Mouse (Mus musculus): ENCODE measurements around the gene Rflna. TPM values are rescaled to one million over a fixed set of nuclear protein-coding genes. Genes with fewer than 3 reads are reported as not detected.

Rflna gene
- polyA plus RNA-seq, 1 experiment from 2014 or later, result 8.6 TPM

DNA sequence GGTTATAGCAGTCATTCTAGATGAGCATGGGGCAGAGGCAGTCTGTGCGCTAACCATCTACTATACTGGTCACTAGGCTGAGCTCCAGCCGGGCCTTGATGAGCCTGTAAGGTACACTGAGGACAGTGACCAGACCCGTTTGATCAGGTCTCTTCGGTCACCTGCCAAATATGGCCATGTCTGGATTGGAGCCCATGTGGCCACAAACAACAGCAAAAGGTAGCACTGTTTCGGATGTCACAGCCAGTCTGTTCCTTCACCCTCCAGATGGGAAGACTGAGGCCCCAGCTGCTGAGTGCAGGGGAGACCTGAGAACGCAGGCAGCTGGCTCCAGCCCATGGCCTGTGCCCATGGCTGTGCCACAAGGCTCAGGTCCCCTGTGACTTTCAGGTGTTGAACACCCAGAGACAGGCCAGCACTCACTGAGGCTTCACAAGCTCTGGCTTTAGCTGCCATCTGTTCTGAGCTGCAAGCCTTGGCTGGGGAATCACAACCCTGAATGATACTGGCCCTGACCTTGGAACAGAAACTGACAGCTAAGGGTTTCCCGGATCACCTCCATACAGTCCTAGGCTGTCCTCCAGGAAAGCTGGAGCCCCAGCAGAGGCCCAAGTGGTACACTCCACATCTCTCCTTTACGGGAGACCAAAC, 36.5 kb downstream of the Rflna start:
- Histone ChIP-seq H3K27me3 (ENCODE audit: control insufficient read depth, insufficient read depth, low read length) (no peaks in the 10 kb centered on the region), H3K4me3 (ENCODE audit: low read depth, low read length) (no peak overlapping the region), H3K4me1 (ENCODE audit: control insufficient read depth, insufficient read depth, low read length) (no peaks in the 10 kb centered on the region), H3K36me3 (ENCODE audit: control insufficient read depth, insufficient read depth, low read length) (peaks cover 21% of the 10 kb centered on the region), H3K27ac (ENCODE audit: low read depth, low read length) (no peak overlapping the region), H3K4me2 (ENCODE audit: low read depth) (no peak overlapping the region), H3K9ac (ENCODE audit: low read length) (no peak overlapping the region), H3K9me3 (ENCODE audit: control insufficient read depth, low read length) (no peaks in the 10 kb centered on the region)
- ATAC-seq (ENCODE audit: insufficient read depth, low FRiP score, low TSS enrichment) (no peak), DNase-seq (ENCODE audit: low spot score) (no peak)
- 93% methylated on average over 8 of the region's 8 CpGs for WGBS

DNA sequence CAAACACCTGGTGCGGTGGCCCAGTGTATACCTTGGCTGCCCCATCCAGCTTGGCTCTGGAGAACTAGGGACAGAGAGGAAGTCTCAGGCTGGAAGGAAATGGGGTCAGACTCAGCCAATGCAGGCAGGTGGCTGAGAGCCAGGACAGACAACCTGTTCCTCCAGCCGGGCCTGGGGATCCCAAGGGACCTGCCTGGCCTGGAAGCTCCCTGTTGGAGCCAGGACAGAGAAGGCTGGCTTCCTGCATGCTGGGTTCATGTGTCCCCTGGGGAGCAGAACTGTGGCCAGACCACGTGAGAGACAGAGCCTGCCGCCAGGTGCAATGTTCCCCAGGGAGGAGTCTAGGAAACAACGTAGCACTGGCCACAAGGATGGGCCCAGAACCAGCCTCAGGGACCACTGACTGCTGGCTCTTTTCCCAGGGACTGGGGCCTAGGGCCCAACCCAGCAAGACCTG, 37.1 kb downstream of the Rflna start:
- ATAC-seq (ENCODE audit: insufficient read depth, low FRiP score, low TSS enrichment) (no peak), DNase-seq (ENCODE audit: low spot score) (no peak)
- no peaks in the 10 kb centered on the region for H3K4me1 ChIP-seq (ENCODE audit: control insufficient read depth, insufficient read depth, low read length)
- WGBS, result 84% methylated on average over 5 of the region's 5 CpGs
- H3K4me3 ChIP-seq (ENCODE audit: low read depth, low read length), result no peak overlapping the region
- H3K4me2 ChIP-seq (ENCODE audit: low read depth), result no peak overlapping the region
- H3K9me3 ChIP-seq (ENCODE audit: control insufficient read depth, low read length), result no peaks in the 10 kb centered on the region
- no peaks in the 10 kb centered on the region for H3K27me3 ChIP-seq (ENCODE audit: control insufficient read depth, insufficient read depth, low read length)
- no peak overlapping the region for H3K9ac ChIP-seq (ENCODE audit: low read length)
- H3K27ac ChIP-seq (ENCODE audit: low read depth, low read length), result 0 out of 2 replicates have a peak overlapping the region, but pooled peaks have one; percentile 8
- peaks cover 19% of the 10 kb centered on the region for H3K36me3 ChIP-seq (ENCODE audit: control insufficient read depth, insufficient read depth, low read length)

DNA sequence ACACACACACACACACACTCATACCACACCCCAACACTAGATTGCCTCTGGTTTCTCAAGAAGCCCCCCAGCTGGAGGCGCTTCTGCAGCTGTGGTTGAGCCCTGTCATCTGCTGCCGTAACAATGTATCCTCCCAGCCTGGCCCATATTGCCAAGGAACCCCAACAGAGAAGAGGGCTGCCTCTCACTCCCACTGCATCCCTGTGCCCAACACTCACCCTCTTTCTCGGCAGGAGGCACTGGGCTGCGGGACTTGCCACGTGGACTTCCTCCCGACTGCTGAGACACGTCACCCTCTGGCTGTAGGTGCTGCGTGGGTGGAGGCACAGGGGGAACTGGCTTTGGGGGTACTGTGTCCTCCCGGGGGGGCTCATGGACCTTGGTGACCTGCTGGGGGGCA, 38.6 kb downstream of the Rflna start:
- no peak for ATAC-seq (ENCODE audit: insufficient read depth, low FRiP score, low TSS enrichment)
- H3K27ac ChIP-seq (ENCODE audit: low read depth, low read length), result no peak overlapping the region
- no peak overlapping the region for H3K4me2 ChIP-seq (ENCODE audit: low read depth)
- no peak overlapping the region for H3K9ac ChIP-seq (ENCODE audit: low read length)
- H3K4me3 ChIP-seq (ENCODE audit: low read depth, low read length), result no peak overlapping the region
- no peaks in the 10 kb centered on the region for H3K27me3 ChIP-seq (ENCODE audit: control insufficient read depth, insufficient read depth, low read length)
- no peaks in the 10 kb centered on the region for H3K9me3 ChIP-seq (ENCODE audit: control insufficient read depth, low read length)
- 0 out of 2 replicates have a peak, but pooled peaks cover 4% of the 10 kb centered on the region for H3K4me1 ChIP-seq (ENCODE audit: control insufficient read depth, insufficient read depth, low read length)
- H3K36me3 ChIP-seq (ENCODE audit: control insufficient read depth, insufficient read depth, low read length), result peaks cover 23% of the 10 kb centered on the region
- DNase-seq (ENCODE audit: low spot score), result no peak
- WGBS, result 87% methylated on average over 9 of the region's 9 CpGs

DNA sequence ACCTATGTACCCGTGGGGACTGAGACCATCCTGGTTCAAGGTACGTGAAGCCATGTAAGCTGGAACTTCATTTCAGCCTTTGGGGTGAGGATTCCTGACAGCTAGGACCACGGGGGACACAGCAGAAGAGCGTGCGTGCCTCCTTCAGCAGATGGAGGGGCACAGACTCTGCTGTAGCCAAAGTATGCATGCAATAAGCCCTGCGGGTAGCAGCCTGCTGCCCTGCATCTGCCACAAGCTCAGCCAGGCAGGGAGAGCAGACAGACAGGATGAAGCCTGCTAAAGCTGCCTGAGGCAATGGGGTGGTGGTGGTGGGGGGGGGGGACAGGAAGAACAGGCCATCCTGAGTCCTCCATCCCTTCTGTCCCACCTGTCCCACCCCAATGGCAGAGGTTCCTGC, 40.4 kb downstream of the Rflna start:
- Histone ChIP-seq H3K4me2 (ENCODE audit: low read depth) (no peak overlapping the region), H3K9ac (ENCODE audit: low read length) (no peak overlapping the region), H3K27me3 (ENCODE audit: control insufficient read depth, insufficient read depth, low read length) (no peaks in the 10 kb centered on the region), H3K27ac (ENCODE audit: low read depth, low read length) (no peak overlapping the region), H3K9me3 (ENCODE audit: control insufficient read depth, low read length) (no peaks in the 10 kb centered on the region), H3K4me1 (ENCODE audit: control insufficient read depth, insufficient read depth, low read length) (0 out of 2 replicates have a peak, but pooled peaks cover 4% of the 10 kb centered on the region), H3K36me3 (ENCODE audit: control insufficient read depth, insufficient read depth, low read length) (peaks cover 26% of the 10 kb centered on the region), H3K4me3 (ENCODE audit: low read depth, low read length) (no peak overlapping the region)
- ATAC-seq (ENCODE audit: insufficient read depth, low FRiP score, low TSS enrichment) (no peak), DNase-seq (ENCODE audit: low spot score) (no peak)
- WGBS, result 91% methylated on average over 6 of the region's 6 CpGs

DNA sequence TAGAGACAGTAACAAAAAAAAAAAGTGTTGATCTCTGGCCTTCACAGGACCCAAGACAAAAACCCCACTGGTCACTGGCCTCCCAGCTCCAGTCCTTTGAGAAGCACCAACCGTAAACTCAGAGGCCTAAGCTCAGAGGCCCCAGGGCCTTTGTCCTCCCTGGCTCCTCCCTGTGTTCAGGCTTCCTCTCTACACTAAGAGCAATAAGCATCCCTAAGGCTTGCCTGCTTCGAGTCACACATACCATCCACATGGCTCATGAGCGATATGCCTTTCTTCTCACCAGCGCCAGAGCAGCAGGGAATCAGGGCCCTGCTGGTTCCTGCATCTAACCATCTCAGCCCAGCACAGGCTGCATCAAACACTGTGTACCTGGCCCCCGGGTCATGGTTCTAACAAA, 42.2 kb downstream of the Rflna start:
- Histone ChIP-seq H3K9me3 (ENCODE audit: control insufficient read depth, low read length) (no peaks in the 10 kb centered on the region), H3K4me2 (ENCODE audit: low read depth) (no peak overlapping the region), H3K27ac (ENCODE audit: low read depth, low read length) (no peak overlapping the region), H3K4me1 (ENCODE audit: control insufficient read depth, insufficient read depth, low read length) (0 out of 2 replicates have a peak, but pooled peaks cover 4% of the 10 kb centered on the region), H3K4me3 (ENCODE audit: low read depth, low read length) (no peak overlapping the region), H3K27me3 (ENCODE audit: control insufficient read depth, insufficient read depth, low read length) (no peaks in the 10 kb centered on the region), H3K9ac (ENCODE audit: low read length) (no peak overlapping the region), H3K36me3 (ENCODE audit: control insufficient read depth, insufficient read depth, low read length) (peaks cover 25% of the 10 kb centered on the region)
- ATAC-seq (ENCODE audit: insufficient read depth, low FRiP score, low TSS enrichment) (no peak), DNase-seq (ENCODE audit: low spot score) (no peak)
- WGBS, result 31% methylated on average over 5 of the region's 5 CpGs

DNA sequence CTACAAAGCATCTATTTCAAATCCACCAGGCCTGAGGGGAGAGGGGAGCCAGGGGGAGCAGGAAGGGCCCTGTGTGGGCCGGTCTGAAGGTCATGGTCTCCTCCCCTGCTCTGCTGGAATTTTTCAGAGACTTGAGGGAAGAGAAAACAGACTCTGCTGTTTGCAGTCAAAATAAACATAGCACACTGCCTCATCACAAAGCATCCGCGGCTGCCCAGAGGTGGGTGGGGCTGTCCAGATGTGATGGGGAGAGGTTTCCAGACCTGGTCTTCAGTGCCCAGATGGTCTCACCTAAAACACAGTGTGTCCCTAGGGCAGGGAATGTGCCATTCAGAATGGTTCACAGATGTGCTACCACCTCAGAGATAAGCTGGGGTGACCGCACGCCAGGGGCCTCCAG, 43.4 kb downstream of the Rflna start:
- DNase-seq (ENCODE audit: low spot score) (no peak), ATAC-seq (ENCODE audit: insufficient read depth, low FRiP score, low TSS enrichment) (no peak)
- Histone ChIP-seq H3K4me1 (ENCODE audit: control insufficient read depth, insufficient read depth, low read length) (0 out of 2 replicates have a peak, but pooled peaks cover 4% of the 10 kb centered on the region), H3K27me3 (ENCODE audit: control insufficient read depth, insufficient read depth, low read length) (no peaks in the 10 kb centered on the region), H3K36me3 (ENCODE audit: control insufficient read depth, insufficient read depth, low read length) (peaks cover 34% of the 10 kb centered on the region), H3K27ac (ENCODE audit: low read depth, low read length) (no peak overlapping the region), H3K9me3 (ENCODE audit: control insufficient read depth, low read length) (no peaks in the 10 kb centered on the region), H3K4me3 (ENCODE audit: low read depth, low read length) (no peak overlapping the region), H3K9ac (ENCODE audit: low read length) (no peak overlapping the region), H3K4me2 (ENCODE audit: low read depth) (no peak overlapping the region)
- WGBS, result 62% methylated on average over 5 of the region's 5 CpGs

DNA sequence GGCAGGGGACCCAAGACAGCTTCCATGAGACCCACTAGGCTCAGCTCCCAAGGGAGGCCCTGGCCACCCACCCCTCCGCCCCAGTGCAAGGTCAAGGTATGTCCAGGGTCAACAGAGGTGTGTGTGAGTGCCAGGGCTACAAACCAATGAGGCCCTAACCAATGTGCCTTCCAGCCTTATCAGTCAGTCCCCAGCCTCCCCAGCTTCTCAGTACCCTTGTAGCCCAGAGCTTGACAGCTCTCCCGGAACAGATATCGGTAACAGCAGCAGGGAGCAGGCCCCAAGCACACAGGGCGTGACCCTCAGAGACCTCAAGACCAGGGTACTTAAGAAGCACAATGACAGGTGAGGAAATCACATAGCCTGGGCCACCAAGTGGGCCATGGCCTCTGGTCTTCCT, 46.5 kb downstream of the Rflna start:
- peaks cover 34% of the 10 kb centered on the region for H3K36me3 ChIP-seq (ENCODE audit: control insufficient read depth, insufficient read depth, low read length)
- no peaks in the 10 kb centered on the region for H3K9me3 ChIP-seq (ENCODE audit: control insufficient read depth, low read length)
- H3K4me3 ChIP-seq (ENCODE audit: low read depth, low read length), result no peak overlapping the region
- H3K9ac ChIP-seq (ENCODE audit: low read length), result no peak overlapping the region
- ATAC-seq (ENCODE audit: insufficient read depth, low FRiP score, low TSS enrichment), result no peak
- 89% methylated on average over 4 of the region's 4 CpGs for WGBS
- peaks cover 7% of the 10 kb centered on the region; the same call in 1 of the 2 replicates for H3K4me1 ChIP-seq (ENCODE audit: control insufficient read depth, insufficient read depth, low read length)
- no peak overlapping the region for H3K27ac ChIP-seq (ENCODE audit: low read depth, low read length)
- H3K27me3 ChIP-seq (ENCODE audit: control insufficient read depth, insufficient read depth, low read length), result no peaks in the 10 kb centered on the region
- no peak overlapping the region for H3K4me2 ChIP-seq (ENCODE audit: low read depth)
- no peak for DNase-seq (ENCODE audit: low spot score)

DNA sequence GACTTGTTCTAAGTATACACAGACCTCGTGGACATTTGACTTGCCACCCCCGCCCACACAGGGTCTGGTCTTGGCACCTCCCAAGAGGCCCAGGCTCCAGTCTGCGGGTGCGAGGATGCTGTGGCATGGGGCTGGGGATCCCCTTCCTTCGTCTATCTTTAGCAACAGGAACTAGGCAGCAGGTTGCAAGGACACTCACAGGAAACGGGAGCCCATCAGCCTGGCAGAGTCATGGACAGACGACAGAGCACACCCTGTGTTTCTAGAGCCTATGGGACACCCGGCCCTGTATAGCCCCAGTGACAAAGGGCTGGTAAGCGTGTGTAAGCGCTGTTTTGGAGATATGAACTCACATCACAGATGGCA, 49.2 kb downstream of the Rflna start:
- no peak for DNase-seq (ENCODE audit: low spot score)
- WGBS, result 80% methylated on average over 10 of the region's 10 CpGs
- peaks cover 24% of the 10 kb centered on the region for H3K36me3 ChIP-seq (ENCODE audit: control insufficient read depth, insufficient read depth, low read length)
- no peaks in the 10 kb centered on the region for H3K27me3 ChIP-seq (ENCODE audit: control insufficient read depth, insufficient read depth, low read length)
- no peak overlapping the region for H3K4me2 ChIP-seq (ENCODE audit: low read depth)
- no peak for ATAC-seq (ENCODE audit: insufficient read depth, low FRiP score, low TSS enrichment)
- peaks cover 24% of the 10 kb centered on the region for H3K4me1 ChIP-seq (ENCODE audit: control insufficient read depth, insufficient read depth, low read length)
- H3K9me3 ChIP-seq (ENCODE audit: control insufficient read depth, low read length), result no peaks in the 10 kb centered on the region
- H3K9ac ChIP-seq (ENCODE audit: low read length), result no peak overlapping the region
- no peak overlapping the region for H3K4me3 ChIP-seq (ENCODE audit: low read depth, low read length)
- no peak overlapping the region for H3K27ac ChIP-seq (ENCODE audit: low read depth, low read length)
